Mouse (Mus musculus): ENCODE data around the gene Pax7. TPM values are rescaled to one million over a fixed set of nuclear protein-coding genes. Genes with fewer than 3 reads are reported as not detected.

Gene Pax7
- polyA plus RNA-seq, 1 experiment, result not detected

GRCm38 (mm10) chr4:139840939-139841500, 7.7 kb upstream of the Pax7 start:
- Histone ChIP-seq H3K27me3 (ENCODE audit: control insufficient read depth, insufficient read depth, low read length) (peaks cover 6% of the 10 kb centered on the region; the same call in 1 of the 2 replicates), H3K4me1 (ENCODE audit: control insufficient read depth, insufficient read depth, insufficient read length, low read length) (no peaks in the 10 kb centered on the region), H3K36me3 (ENCODE audit: control insufficient read depth, insufficient read depth, low read length) (no peaks in the 10 kb centered on the region), H3K4me3 (ENCODE audit: low read depth, low read length) (no peak overlapping the region), H3K27ac (ENCODE audit: insufficient read depth, low read depth, low read length) (no peak overlapping the region)
- no peak for TF ChIP-seq CTCF (IDR thresholded peaks at IDR 0.05; ENCODE audit: extremely low read depth, insufficient read length, insufficient replicate concordance, low read depth, low read length)
- no peak for TF ChIP-seq POLR2A (IDR thresholded peaks at IDR 0.05; ENCODE audit: low read depth, low read length)
- 49% methylated on average over 9 of the region's 9 CpGs for WGBS

DNA sequence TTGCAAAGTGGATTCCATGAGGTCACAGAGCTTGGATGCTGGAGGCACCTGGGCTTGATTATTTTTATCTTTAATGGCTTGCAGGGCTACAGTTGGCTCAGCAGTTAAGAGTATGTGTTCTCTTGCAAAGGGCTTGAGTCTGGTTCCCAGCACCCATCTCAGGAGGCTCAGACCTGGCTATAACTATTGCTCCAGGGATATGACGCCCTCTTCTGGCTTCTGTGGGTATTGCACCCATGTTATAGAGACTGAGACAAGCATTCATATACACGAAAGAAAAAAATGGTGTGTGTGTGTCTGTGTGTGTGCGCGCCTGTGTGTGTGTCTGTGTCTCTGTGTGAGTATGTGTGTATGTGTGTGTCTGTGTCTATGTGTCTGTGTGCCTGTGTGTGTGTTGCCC, 7.1 kb upstream of the Pax7 start:
- H3K4me1 ChIP-seq (ENCODE audit: control insufficient read depth, insufficient read depth, insufficient read length, low read length), result no peaks in the 10 kb centered on the region
- H3K36me3 ChIP-seq (ENCODE audit: control insufficient read depth, insufficient read depth, low read length), result no peaks in the 10 kb centered on the region
- H3K4me3 ChIP-seq (ENCODE audit: low read depth, low read length), result no peak overlapping the region
- peaks cover 10% of the 10 kb centered on the region for H3K27me3 ChIP-seq (ENCODE audit: control insufficient read depth, insufficient read depth, low read length)
- TF ChIP-seq CTCF (IDR thresholded peaks at IDR 0.05; ENCODE audit: extremely low read depth, insufficient read length, insufficient replicate concordance, low read depth, low read length) (peak; percentile 14; the same call in 1 of the 2 replicates), POLR2A (IDR thresholded peaks at IDR 0.05; ENCODE audit: low read depth, low read length) (no peak)
- 69% methylated on average over 4 of the region's 4 CpGs for WGBS
- H3K27ac ChIP-seq (ENCODE audit: insufficient read depth, low read depth, low read length), result no peak overlapping the region

GRCm38 (mm10) chr4:139836681-139837080, 3.4 kb upstream of the Pax7 start:
- H3K36me3 ChIP-seq (ENCODE audit: control insufficient read depth, insufficient read depth, low read length), result no peaks in the 10 kb centered on the region
- H3K27me3 ChIP-seq (ENCODE audit: control insufficient read depth, insufficient read depth, low read length), result peaks cover 43% of the 10 kb centered on the region
- no peak overlapping the region for H3K4me3 ChIP-seq (ENCODE audit: low read depth, low read length)
- no peak overlapping the region for H3K27ac ChIP-seq (ENCODE audit: insufficient read depth, low read depth, low read length)
- 8% methylated on average over 5 of the region's 5 CpGs for WGBS
- H3K4me1 ChIP-seq (ENCODE audit: control insufficient read depth, insufficient read depth, insufficient read length, low read length), result no peaks in the 10 kb centered on the region
- TF ChIP-seq CTCF (IDR thresholded peaks at IDR 0.05; ENCODE audit: extremely low read depth, insufficient read length, insufficient replicate concordance, low read depth, low read length) (no peak), POLR2A (IDR thresholded peaks at IDR 0.05; ENCODE audit: low read depth, low read length) (no peak)

GRCm38 (mm10) chr4:139836196-139836595, 2.9 kb upstream of the Pax7 start:
- Histone ChIP-seq H3K27ac (ENCODE audit: insufficient read depth, low read depth, low read length) (no peak overlapping the region), H3K36me3 (ENCODE audit: control insufficient read depth, insufficient read depth, low read length) (no peaks in the 10 kb centered on the region), H3K4me3 (ENCODE audit: low read depth, low read length) (no peak overlapping the region), H3K27me3 (ENCODE audit: control insufficient read depth, insufficient read depth, low read length) (peaks cover 47% of the 10 kb centered on the region), H3K4me1 (ENCODE audit: control insufficient read depth, insufficient read depth, insufficient read length, low read length) (no peaks in the 10 kb centered on the region)
- 3% methylated on average over 8 of the region's 8 CpGs for WGBS
- TF ChIP-seq CTCF (IDR thresholded peaks at IDR 0.05; ENCODE audit: extremely low read depth, insufficient read length, insufficient replicate concordance, low read depth, low read length) (no peak), POLR2A (IDR thresholded peaks at IDR 0.05; ENCODE audit: low read depth, low read length) (no peak)

DNA sequence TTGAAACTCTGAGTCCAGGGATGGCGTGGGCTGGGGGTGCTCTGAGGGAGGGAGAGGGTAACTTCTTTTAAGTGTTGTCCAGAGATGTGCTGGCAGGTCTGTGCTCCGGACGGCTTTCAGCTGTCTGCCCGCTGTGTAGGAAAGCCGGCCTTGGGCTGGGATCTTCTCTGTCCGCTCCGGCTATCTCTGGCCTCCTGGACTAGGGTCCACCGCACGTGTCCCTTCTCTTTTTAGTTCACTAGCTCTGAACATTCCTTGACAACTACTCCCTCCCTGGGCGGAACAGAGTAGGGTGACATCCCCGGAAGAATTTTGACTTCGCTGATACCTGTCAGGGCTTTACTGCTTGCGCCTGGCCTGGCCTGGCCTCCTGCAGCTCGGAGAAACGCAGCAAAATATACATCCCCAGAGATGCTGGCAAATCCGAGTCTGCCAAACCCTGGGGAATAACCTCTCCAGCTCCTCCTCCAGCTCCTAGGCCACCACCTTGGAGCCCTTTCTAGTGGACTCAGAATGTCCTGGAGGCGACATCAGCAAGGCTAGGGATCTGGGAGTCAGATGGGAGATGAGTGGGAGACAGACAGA, 581 bp upstream of the Pax7 start:
- Histone ChIP-seq H3K27me3 (ENCODE audit: control insufficient read depth, insufficient read depth, low read length) (peaks cover 64% of the 10 kb centered on the region), H3K36me3 (ENCODE audit: control insufficient read depth, insufficient read depth, low read length) (no peaks in the 10 kb centered on the region), H3K4me1 (ENCODE audit: control insufficient read depth, insufficient read depth, insufficient read length, low read length) (no peaks in the 10 kb centered on the region), H3K27ac (ENCODE audit: insufficient read depth, low read depth, low read length) (no peak overlapping the region), H3K4me3 (ENCODE audit: low read depth, low read length) (no peak overlapping the region)
- TF ChIP-seq CTCF (IDR thresholded peaks at IDR 0.05; ENCODE audit: extremely low read depth, insufficient read length, insufficient replicate concordance, low read depth, low read length) (no peak), POLR2A (IDR thresholded peaks at IDR 0.05; ENCODE audit: low read depth, low read length) (no peak)
- 6% methylated on average over 17 of the region's 17 CpGs for WGBS

DNA sequence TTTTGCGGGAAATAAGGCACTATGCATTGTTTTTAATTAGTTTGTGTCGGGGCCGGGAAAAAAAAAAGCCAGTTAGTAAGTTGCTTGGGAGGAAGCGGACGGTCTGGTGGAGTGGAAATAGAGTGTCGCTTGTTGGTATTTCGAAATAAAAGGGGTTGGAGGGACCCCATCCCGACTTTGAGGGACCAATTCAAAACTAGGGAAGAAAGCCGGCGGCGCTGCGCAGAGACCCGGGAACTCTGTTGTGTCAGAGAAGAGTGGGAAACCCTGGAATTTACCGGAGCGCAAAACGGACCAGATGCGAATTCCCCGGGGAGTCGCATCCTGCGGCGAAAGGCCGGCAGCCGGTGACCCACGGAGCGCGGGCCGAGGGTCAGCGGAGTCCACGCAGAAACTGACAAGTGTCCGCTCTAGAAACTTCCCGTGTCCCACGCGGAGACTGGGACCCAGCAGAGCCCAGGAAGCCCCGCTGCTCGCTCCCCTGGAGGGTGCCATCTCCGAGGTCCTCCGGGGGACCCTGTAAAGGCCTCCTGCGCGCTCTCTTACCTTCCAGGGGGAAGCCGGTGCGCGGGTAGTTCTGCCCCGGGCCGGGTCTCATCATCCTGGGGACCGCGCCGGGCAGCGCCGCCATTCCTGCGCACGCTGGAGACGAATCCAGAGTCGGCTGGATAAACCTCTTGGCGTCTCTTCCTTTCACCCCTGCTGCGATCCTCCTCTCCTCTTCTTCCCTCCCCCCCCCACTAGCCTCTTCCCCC, 870 bp downstream of the Pax7 start:
- Histone ChIP-seq H3K27me3 (ENCODE audit: control insufficient read depth, insufficient read depth, low read length) (peaks cover 76% of the 10 kb centered on the region), H3K4me3 (ENCODE audit: low read depth, low read length) (no peak overlapping the region), H3K27ac (ENCODE audit: insufficient read depth, low read depth, low read length) (no peak overlapping the region), H3K36me3 (ENCODE audit: control insufficient read depth, insufficient read depth, low read length) (no peaks in the 10 kb centered on the region), H3K4me1 (ENCODE audit: control insufficient read depth, insufficient read depth, insufficient read length, low read length) (no peaks in the 10 kb centered on the region)
- TF ChIP-seq POLR2A (IDR thresholded peaks at IDR 0.05; ENCODE audit: low read depth, low read length) (no peak), CTCF (IDR thresholded peaks at IDR 0.05; ENCODE audit: extremely low read depth, insufficient read length, insufficient replicate concordance, low read depth, low read length) (no peak)
- 3% methylated on average over 55 of the region's 55 CpGs for WGBS
